Mouse (Mus musculus) cerebellum, adult 11 months (tissue): ENCODE results near the gene Isca1.
"Not testable (repeated sequence)": the region's sequence is repeated elsewhere in the genome, so short reads cannot be mapped to it uniquely, and the experiment has no call there.

ENCODE experiments used
- DNase-seq: peaks from one replicate; pipeline ENCODE4 v3.0.0; 2022

Gene Isca1

DNA sequence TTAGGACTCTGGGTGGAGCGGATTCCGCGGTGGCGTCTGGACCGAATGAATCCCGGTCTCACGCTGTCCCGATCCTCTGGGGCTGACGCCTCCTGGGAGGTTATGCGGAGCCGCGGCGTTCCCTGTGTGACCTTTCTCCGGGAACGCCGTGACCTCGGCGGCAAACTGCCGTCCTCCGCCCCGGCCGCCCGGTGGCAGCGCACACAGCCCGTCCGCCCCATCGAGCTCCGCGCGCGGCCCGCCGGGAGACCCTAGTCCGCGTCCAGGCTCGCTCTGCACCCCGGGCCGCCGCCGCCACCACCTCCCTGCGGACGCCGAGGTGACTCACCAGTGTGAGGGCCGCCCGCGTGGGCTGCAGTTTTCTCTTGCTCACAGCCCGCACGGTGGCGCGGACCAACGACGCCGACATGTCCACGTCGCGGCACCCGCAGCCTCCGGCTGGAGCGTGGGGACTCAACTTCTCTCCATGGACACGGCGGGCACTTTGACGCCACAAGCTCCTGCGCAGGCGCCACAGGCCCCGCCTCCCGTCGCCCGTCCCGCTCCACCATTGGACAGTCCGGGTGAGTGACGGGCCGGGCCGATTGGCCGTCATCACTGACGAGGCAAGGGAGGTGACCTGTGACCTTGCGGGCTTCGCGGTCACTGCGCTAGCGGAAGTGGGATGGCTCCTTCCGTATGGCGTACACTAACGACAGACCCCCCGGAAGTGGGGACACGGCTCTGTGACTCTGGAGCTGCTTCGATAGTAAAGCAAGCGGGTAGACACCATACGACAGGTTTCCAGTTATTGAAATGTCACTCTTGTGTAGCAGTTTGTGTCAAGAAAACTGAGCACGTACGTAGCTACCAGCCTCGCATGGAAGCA is at the start of gene Isca1:
Isca1 (minus strand) TSS at position 515 of the 868 bp plus-strand sequence.
- peak; percentile 99 for DNase-seq

DNA sequence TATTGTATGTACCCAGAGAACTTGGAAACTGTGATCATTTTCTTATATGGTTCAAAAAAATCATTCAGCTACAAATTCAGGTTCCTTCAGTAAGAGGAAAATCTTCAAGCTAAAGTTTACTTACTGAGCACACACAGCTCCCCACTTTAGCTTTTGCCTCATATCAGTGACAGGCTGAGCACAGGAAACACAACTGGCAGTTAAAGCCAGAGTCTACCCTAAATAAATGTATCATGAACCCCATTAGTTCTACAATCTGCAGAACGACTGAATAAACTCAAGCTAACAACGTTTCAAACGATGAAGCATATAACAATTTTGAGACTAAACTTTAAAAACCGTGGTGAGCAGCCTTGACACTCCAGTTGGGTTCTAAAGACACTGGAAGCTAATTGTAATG is 47.7 kb upstream of the Isca1 start:
- DNase-seq: no peak

DNA sequence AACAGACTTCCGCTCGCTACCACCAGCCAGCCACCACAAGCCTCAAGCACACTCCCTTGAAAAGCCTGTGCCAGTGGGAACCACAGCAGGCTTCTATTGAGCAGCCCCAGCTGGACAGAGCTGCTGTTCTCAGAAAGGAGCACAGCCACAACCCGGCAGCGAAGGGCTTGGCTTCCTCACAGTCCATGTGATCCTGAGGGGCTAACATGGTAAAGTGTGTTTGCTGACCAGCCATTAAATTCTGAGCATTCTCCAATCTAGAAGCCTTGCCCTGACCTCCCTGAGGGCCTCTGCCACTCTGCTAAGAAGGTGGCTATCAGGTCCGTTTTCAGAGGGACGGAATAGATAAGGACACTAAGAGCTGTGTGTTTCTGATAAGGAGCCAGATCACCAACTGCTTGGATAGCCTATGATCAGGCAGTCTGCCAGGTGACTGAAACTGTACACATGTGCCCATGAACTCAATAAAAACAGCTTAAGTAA is 44.5 kb upstream of the Isca1 start:
- DNase-seq: no peak

DNA sequence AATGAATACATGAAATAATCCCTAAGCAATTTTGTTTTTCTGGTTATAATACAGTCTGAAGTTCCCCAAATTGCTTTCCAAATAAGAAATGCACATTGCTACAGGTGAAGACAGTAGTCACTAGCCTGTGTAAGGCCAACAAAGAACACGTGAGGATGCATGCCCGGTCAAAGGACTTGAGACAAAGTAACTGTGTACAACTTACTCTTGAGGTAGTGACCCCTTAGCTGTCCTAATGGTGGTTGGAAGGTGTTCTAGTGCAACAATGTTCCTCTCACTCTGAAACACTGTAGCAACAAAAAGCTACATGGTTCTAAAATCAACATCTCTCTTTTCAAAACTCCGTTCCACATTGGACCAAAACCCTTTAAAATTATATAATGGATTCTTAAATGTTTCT is 42.0 kb upstream of the Isca1 start:
- no peak for DNase-seq

DNA sequence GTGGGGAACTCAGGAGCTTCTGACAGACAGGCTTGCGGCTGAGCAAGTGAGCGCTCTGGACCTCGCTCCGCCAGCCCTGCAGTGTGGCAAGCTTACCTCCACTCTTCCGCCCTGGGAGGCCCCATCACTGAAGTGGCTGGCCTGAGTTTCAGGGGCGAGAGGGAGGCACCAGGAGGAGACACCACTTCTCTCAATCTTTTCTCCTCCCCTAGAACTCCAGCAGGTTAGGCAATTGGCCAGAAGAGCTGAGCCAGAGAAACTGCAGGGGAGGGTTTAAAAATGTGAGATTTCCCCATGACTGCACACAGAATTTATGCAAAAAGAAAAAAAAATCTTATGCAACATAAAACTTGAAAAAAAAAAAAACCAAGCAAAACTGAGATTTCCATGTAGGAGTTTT is 31.4 kb upstream of the Isca1 start:
- DNase-seq: no peak

DNA sequence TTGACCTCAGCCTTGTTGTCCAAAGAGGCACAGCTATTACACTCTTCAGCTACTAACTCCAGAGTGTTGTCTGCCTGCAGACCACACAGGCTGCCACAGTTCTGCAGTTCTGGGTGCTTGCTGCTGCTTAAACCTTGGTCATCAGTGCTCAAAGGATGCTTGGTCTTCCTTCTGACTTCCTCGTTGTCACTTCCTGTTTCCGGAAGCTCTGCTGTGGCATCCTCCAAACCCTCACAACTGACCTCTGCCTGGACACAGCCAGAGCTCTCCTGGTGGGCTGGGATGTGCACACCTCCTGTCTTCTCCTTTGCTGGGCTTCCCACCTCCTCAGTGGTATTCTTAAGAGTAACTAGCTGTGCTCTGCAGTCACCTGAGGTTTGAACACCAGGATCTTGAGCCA is 30.5 kb upstream of the Isca1 start:
- DNase-seq: no peak

DNA sequence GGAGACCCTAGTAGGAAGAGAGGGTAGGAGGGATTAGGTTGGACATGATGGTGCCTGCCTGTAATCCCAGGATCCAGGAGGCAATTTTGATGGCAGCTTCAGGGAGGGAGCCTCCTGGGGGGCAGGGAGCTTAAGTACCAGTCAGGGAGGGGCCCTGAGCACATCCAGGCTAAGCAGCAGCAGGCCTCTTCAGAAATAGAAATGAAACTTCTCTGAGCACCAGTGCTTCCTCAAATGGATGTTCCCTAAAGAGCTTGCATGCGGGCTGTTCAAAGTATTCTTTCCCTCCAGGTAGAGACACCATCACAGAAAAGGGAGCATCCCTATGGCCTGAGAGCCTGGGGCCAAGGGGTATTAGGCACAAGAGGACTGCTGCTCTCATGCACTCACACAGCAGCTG is 28.7 kb upstream of the Isca1 start:
- no peak for DNase-seq

DNA sequence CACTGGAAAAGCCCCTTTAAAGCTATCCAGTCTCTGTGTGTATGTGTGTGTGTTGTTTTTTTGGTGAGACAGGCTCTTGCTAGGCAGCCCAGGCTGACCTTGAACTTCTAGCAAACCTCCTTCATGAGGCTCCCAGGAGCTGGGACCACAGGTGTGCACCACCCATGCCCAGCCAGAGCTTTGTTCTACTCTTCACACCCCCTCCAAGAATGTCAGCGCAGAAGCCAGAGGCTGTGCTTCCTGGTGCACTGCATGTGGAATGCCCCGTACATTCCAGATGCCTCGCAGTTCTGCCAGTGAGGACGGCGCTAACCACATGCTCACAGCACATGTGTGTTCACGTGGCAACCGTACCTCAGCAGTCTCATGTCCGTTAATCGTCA is 26.8 kb upstream of the Isca1 start:
- DNase-seq: no peak

DNA sequence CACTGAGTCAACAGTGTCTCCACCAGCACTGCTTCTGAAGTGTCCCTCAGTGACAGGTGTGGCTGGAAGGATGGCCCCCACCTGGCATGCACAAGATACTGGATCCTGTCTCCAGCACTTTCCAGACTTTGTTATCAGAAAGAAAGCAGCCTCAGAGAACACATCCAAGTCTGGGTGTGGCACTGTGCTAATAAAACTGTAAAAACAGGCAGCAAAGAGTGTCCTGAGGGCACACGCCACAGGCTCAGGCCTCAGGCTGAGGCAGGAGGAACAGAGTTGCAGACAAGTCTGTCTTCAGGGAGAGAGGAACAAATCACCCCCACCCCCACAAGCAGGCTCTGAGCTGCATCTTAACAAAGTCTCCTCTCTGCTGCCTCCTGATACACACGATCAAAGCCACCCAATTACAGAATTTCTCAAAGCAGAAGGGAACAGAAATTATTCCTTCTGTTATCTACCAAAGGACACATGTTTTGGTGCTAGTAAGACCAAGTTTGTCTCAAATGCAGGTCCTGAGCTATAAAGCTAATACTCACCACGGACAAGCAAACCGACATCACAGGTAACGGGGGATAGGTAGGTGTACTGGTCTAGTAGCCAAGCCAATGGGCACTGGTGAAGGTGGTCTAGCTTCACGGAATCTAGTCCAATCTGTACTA is 26.3 kb upstream of the Isca1 start:
- no peak for DNase-seq

DNA sequence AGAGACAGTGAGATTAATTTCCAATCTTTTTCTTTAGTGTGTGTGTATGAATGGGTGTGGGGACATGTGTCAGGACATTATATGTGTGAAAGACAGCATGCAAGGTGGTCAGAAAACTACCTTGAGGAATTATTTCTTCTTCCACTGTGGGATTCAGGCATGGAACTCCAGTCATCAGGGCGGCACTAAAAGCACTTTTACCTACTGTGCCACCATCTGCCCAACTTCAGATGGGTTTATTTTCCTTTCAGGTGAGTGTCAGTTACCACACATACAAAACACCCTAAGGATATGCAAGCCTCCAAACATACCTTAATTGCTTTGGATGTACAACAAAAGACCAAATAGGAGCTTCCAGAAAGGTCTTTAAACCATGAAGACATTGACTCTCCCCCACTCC is 25.2 kb upstream of the Isca1 start:
- DNase-seq: no peak

DNA sequence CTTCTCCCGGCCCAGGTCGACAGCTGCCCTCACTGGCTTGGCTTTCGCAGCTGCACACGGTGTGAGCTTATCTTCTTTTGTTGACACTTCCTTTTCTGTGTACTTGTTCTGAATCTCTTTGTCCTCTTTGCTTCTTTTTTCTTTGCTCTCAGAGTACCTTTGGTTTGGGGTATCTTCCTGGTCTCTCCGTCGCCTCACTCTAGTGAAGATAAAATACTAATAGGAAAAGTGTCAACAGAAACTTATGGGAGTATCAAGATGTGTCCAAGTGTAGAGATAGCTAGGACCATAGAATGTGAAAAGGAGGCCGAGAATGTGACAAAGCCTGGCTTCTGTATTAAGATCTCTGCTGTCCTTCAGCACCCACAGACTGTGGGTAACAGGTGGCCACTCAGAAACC is 12.5 kb upstream of the Isca1 start, which contains the start of gene Gm49354:
Gm49354 (minus strand) TSS at position 101 of the 400 bp plus-strand sequence.
- DNase-seq: no peak

DNA sequence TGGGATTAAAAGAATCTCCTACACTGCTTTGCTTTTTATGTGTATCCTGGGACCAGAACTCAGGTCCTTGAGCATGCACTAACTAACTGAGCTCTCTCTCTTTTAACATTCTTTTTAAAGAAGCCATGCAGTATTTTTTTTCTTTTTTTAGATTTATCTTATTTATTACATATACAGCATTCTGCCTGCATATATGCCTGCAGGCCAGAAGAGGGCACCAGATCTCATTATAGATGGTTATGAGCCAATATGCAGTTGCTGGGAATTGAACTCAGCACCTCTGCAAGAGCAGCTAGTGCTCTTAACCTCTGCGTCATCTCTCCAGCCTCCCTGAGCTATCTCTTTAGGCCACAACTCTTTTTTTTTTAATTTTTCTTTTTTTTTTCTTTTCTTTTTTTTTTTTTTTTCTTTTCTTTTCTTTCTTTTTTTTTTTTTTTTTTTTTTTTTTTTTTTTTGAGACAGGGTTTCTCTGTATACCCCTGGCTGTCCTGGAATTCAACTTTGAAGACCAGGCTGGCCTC is 10.2 kb upstream of the Isca1 start:
- DNase-seq: not testable (repeated sequence)

DNA sequence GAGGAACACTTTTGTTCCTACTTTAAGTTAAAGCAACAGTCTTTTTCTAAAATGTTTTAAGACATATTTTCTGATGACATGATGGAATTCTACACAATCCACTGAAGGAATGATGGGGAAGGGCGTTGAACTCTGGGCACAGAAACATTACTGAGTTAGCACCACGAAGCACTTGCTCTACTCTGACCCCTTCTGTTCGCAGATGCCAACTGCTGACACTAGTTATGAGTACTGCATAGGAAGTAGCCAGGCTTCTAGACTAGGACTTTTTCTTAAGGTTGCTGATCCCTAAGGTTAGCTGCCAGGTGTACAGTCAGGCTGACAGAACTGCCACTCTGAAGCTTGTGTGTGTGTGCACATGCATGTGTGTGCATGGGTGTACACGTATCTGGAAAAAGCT is 9.6 kb upstream of the Isca1 start:
- no peak for DNase-seq

DNA sequence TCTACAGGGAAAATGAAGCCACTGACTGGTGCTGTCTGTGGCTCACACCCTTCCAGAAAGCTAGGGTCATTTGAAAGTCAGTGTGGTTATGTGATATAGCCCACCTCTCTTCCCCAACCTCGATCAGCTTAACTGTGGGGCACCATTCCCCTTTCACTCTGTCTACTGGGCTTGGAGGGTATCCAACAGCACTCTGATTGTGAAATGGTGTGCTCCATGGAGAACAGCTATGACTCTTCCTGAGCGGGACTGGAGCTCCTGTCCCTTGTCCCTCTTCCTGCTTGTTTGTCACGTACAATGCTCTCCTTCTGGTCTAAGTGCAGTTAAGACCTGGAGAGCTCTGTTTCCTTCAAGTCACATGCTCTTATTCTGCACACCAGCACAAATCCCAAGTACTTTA is 5.6 kb upstream of the Isca1 start:
- no peak for DNase-seq

DNA sequence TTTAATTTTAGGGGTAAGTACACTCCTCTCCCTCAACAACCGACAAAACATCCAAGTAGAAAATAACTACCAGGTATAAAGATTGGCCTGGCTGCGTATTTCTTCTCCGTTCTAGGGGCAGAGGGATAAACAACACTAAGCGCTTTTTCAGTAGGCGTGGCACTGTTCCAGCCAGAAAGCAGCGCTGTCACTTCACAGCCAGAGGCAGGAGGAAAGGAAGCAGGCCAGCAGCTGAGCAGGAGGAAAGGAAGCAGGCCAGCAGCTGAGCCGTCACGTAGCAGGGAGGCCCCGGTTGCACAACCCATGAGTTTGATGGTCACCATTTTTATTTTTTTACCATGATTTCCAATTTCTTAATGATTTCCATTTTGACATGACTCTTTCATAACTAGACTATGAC is 1.6 kb upstream of the Isca1 start:
- DNase-seq: peak; percentile 36

DNA sequence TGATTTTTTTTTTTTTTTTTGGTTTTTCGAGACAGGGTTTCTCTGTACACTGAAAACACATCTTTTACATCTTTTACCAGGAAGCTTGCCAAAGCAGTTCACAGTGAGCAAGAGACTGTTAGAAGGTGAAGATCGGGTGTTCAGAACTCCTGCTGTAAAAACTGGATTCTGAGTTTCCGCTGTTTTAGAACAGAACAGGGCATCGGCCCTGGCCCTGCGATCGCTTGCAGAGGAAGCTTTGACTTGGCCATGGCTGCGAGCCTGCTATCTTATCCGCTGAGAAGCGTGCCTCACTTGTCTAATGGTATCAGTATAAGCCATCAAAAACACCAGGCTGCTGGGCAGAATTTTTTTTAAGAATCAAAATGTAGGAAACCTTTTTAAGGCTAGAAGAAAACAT is 1.2 kb upstream of the Isca1 start:
- no peak for DNase-seq

DNA sequence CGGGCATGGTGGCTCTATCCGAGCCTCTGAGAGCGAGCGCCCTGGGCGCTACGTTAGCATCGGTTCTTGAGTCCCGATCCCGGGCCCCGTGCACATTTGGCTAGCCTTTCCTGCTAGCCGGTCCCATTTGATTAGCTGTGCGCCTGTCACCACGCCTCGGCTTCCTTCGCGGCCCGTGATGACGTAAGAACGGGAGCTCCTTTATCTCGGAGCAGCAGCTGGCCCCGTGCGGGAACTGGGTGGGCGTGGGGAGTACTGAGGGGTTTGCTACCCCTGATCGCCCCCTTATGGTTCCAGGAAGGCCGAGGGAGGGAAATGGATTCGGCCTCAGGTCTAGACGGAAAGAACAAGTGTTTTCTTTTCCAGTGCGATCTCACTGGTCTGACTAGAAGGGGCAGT is 553 bp upstream of the Isca1 start:
- DNase-seq: peak; percentile 77

DNA sequence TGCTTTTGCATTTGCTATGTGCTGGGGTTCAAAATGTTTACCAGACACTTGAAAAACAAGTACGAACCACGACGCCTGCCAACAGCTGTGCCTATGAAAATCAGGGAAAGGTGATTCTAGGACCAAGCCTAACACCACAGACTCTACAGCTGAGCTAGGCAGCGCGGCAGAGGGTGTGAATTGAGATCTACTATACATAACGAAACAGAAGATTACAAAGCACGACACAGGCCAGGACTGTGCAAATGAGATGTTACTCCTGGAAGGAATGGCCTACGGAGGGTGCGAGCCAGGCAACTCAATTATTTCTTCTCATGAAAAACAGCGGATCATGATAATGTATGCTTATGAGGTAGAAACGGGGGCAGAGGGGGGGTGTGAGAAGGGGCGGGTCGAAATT is 1.1 kb downstream of the Isca1 start:
- DNase-seq: no peak

DNA sequence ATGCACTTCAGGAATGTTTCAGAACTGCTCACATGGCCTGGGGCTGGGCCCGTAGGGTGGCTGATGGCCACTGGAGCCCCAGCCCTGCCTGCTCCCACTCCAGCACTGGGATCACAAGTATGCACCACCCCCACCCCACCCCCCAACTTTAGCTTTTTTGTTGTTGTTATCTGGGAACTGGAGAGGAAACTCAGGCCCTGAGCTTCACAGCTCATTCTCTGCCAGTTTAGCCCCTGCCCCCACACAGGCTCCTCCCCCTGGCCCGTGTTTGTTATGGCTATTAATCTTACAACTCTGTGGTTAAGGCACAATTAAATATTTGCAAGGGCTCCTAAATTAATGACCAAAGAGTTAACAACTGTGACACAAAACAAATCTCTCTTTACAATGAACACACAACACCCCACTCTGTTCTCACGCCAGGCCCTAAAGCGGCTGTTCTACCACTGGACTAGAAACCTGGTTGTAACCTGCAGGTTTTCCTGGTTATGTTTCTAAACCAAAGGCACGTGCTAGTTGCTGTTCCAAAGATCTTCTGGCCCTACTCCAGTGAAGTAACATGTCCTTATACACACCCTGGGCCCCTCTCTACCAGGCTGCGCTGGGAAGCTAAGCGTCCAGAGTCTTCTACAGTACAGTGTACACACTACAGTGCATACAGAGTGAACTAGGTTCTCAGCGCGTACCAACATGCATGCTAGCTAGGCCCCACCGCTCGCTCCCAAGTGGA is 2.7 kb downstream of the Isca1 start:
- DNase-seq: no peak

DNA sequence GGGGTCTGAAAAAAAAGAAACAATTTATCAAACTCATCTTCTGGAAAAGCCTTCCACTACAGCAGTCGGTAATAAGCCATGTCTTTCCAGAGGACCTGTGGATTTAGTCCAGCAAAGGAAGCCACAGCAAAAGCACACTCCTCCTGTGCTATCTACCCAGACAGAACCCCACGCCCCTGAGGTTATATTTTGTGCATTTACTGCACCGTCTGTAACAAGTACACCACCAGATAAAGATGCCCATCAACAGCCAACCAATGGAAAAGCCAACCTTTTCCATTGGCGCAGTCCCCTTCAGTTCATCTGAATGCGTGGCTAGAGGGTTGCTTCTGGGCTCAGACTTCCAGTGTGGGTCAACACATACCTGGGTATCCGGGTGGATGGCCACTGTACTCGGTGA is 6.8 kb downstream of the Isca1 start:
- no peak for DNase-seq

DNA sequence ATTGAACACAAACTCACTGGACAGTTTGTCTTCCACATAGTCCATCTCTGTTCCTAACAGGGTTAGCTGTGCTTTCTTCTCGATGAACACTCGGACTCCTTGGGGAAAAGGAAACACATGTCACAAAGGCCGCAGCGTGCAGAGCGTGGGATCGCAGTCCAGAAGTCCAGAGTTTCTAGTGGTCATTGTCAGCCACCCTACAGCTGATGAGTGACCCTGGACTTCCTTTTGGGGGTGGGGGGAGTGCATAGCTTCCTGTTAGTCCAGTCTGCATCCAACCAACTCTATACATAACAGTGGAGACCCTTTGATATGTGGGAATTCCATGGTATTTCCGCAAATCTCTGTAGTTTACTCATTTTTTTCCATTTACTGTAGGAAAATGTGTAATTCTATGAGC is 12.7 kb downstream of the Isca1 start:
- DNase-seq: no peak

DNA sequence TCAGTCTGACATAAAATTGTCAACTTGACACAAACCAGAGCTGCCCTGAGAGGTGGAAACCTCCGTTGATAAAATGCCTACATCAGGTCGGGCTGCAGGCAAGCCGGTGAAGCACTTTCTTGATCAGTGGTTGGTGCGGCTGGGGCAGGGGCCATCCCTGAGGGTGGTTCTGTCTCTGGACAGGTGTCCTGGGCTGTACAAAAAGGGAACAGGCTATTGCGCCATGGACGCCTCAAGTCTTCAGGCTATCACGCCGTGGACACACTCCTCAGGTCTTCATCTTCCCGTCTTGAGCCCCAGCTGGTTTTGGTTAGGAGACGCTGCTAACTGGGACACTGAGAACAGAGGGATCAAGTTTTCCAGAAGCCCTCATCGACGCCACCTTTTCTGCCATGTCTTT is 19.3 kb downstream of the Isca1 start:
- DNase-seq: no peak

DNA sequence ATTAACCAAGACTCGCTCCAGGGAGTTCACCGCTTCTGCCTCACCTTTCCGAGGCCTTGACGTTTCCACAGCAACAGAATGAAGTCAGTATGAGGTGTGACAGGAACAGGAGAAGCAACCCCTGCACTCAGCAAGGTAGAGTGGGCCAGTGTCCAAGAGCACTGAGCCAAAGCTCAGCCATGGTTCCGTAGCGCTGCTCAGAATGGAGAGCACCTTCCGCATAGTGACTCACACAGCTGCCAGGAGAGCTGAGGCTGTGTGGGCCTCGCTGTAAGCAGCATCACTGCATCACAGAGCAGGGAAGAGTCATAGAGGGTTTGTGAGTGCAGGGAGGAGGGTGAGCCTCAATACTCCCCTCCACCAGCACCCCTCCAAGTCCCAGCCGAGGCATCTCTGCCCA is 22.9 kb downstream of the Isca1 start, which contains the start of gene 1700014D04Rik:
1700014D04Rik (minus strand) TSS at position 42 of the 400 bp plus-strand sequence.
- no peak for DNase-seq
